Mouse (Mus musculus) embryonic fibroblast, embryonic 13.5 days (primary cell): ENCODE results near the gene Cpped1.

Experiments used
- CTCF ChIP-seq: IDR thresholded peaks from 2 replicates; pipeline ENCODE4 v1.5.1; 2011; ENCODE audit warnings: mild to moderate bottlenecking, control low read depth, low read length, moderate library complexity, borderline replicate concordance; ENCODE audit not compliant: insufficient read depth
- POLR2A ChIP-seq: IDR thresholded peaks from 2 replicates; pipeline ENCODE4 v1.6.1; 2011; ENCODE audit warnings: low read depth, mild to moderate bottlenecking, control low read depth, low read length, moderate library complexity

DNA sequence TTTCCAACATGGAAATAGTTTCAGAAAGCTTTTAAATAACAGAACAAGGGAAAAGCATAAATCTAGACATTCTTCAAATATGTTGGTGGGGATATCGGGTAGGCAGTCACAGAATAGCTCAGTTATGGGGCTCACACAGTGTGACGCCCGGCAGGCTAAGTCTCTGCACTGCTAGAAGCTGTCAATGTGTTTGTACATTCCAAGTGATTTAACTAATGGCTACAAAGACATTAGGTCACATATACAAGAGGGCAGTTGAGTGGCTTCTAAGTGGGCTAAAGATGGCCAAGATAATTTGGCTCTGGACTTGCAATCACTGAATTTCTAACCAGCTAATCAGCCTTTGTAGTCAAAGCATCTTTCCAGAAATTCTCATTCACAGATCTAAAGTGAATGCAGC is 19.1 kb downstream of the Cpped1 start:
- TF ChIP-seq CTCF (no peak), POLR2A (no peak)
